Mouse (Mus musculus): ENCODE measurements around the gene Psmb5.

- TF ChIP-seq CTCF (IDR thresholded peaks at IDR 0.05) (no peak), EP300 (IDR thresholded peaks at IDR 0.05) (no peak)
Measured at GRCm38 (mm10) chr14:54631240-54631599, 13.4 kb upstream of the Psmb5 start.

Data from lung, postnatal 0 days (tissue).